Mouse (Mus musculus) cerebellum, adult 11 months (tissue): ENCODE measurements around the gene Chaf1a.
"Not testable (repeated sequence)": the region's sequence is repeated elsewhere in the genome, so short reads cannot be mapped to it uniquely, and the experiment has no call there.

Experiments
- DNase-seq: peaks from one replicate; pipeline ENCODE4 v3.0.0; 2022

Gene Chaf1a

DNA sequence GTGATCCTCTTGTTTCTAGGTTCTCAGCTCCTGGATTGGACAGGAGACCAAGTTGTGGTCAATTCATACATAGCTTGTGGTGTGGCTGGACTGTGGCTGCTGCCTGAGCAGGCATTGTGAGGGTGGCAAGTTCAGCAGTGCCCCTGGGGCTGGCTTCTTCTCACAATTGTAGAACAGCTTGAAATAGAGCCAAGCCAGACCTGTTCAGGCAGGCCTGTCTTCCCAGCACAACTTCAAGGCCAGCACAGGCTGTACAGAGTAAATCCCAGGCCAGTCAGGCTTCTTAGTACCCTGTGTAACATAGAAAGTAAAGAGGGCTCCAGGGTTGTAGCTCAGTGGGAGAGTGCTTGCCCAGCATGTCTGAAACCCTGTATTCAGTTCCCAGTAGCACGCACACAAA lies 52.6 kb downstream of the Chaf1a start:
- DNase-seq, result no peak

DNA sequence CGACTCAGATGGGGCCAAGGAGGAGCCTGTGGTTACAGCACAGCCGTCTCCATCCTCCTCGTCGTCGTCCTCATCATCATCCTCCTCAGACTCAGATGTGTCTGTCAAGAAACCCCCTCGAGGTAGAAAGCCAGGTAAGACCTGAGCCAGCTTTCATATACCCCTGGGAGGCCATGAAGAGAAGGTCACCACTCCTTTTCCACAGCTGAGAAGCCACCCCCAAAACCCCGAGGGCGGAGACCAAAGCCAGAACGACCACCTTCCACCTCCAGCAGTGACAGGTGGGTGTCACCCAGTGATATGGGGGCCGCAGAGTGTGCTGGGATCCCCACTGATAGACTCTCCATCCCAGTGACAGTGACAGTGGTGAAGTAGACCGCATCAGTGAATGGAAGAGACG lies 56.6 kb downstream of the Chaf1a start:
- DNase-seq, result no peak

DNA sequence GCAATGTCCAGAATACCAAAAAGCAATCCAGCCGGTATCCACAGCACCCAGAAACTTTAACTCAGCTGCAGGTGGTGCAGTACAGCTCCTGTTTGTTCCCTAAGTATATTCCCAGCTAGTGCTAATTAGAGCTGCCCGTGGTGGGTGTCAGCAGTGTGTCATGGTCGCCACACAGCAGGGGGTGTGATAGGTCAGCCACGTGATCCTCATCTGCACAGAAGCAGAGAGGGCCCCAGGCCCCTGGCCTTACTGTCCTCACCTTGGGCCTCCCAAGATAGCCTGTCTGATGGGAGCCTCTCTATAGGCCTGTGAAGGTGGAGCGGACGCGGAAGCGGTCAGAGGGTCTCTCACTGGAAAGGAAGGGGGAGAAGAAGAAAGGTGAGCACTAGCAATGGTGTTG lies 57.9 kb downstream of the Chaf1a start:
- DNase-seq, result no peak

- no peak for DNase-seq
These were observed 58.7 kb downstream of the Chaf1a start for GRCm38 (mm10) chr17:56098711-56099572.

DNA sequence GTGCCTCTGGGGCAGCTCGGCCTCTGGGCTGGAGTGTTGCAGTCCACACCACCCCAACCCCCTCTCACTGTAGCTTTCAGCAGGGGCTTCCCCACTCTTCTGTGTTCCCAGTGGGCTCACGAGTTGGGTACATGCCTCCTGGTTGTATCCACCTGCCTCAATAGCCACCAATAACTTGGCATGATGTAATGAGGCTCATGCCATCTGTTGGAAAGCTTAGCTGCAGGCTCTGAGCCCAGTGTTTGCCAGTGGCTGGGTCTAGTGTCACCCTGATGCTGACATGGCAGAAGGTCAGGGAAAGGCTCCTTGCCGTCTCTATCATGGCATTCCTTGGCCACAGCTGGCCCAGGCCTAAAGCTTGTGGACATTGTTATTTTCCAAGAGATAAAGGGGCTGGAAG lies 60.6 kb downstream of the Chaf1a start:
- DNase-seq, result no peak

DNA sequence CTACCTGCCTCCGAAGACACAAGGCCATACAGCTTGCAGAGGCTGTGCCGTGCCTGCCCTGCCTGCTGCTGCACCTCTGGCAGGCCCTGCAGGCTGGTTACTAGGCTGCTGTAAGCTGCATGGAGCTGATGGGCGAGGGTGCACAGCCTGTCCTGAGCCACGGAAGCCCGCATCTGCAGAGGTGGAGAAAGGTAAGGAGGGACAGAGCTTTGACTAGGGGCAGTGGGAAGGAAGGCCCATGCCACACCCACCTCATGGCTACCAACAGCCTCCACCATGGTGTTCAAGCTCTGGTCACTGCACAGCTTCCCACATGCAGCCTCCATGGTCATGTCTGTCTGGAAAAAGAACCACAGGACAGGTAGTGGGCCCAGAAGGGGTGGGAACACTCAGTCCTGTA lies 61.9 kb downstream of the Chaf1a start:
- no peak for DNase-seq

DNA sequence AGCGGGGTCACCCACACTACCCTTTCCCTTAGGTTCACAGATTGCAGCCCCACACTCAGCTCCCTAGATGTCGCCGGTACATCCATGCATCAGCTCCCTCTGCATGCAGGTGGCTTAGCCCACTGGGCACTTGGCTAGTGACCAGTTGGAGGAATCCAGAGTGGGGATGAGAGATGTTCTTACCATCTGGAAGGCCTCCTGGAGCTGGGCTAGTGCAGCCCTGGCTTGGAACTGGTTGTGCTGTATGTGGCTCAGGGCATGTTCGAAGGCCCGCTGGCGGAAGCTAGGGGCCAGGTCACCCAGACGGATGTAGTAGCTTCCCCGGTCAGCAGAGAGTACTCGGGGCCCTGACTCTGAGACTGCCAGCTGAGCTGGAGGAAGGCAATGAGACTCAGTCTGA lies 62.7 kb downstream of the Chaf1a start:
- no peak for DNase-seq

- DNase-seq, result no peak
These were observed 63.4 kb downstream of the Chaf1a start for GRCm38 (mm10) chr17:56103465-56104285.

GRCm38 (mm10) chr17:56104821-56105220 lies 64.6 kb downstream of the Chaf1a start:
- not testable (repeated sequence) for DNase-seq

GRCm38 (mm10) chr17:56106436-56106835 lies 66.2 kb downstream of the Chaf1a start:
- not testable (repeated sequence) for DNase-seq

GRCm38 (mm10) chr17:56106981-56107380 lies 66.7 kb downstream of the Chaf1a start:
- DNase-seq, result no peak

GRCm38 (mm10) chr17:56107736-56108135 lies 67.5 kb downstream of the Chaf1a start:
- no peak for DNase-seq

GRCm38 (mm10) chr17:56108334-56109044 lies 68.2 kb downstream of the Chaf1a start:
- no peak for DNase-seq

- DNase-seq, result no peak
These were observed 69.2 kb downstream of the Chaf1a start, which contains the start of gene Plin4 for GRCm38 (mm10) chr17:56109219-56110051. Gene Plin4, minus strand, starts transcription at chr17:56109803.

DNA sequence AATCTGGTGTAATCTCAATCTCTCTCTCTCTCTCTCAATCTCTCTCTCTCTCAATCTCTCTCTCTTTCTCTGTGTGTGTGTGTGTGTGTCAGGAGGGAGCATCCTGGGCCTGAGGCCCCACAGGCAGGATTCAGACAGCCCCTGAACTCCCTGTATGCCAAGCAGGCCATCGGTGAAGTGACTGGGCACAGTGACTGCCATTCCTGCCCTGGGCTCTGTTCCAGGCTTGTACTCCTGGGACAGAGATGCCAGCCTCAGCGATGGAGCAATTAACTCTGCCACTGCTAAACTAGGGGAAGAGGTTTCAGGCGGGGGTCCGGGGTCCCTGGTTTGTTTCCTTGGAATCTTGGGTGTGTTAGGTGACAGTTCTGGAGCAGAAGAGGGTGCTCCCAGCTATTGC lies 70.3 kb downstream of the Chaf1a start:
- DNase-seq, result no peak

- no peak for DNase-seq
These were observed 70.8 kb downstream of the Chaf1a start for GRCm38 (mm10) chr17:56111021-56111420.

DNA sequence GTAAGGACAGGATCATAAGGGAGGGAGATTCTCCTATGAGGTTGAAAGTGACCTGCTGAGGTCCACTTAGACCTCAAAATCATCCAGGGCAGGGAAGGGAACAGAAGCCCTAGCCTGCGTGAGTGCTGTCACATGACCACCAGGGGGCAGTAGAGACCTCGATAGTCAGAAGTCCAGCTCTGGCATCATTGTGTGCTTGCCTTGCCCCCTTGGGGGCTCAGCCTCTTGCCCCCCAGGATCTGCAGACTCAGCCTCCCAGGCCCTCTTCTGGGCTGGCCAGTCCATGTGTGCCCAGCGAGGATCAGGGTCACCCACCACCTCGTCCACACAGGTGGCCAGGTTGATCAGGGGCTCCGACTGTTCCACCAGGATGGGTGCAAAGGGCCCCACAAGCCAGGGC lies 71.6 kb downstream of the Chaf1a start:
- peak; percentile 66 for DNase-seq

GRCm38 (mm10) chr17:56112743-56113142 lies 72.5 kb downstream of the Chaf1a start:
- DNase-seq, result no peak

GRCm38 (mm10) chr17:56116193-56116592 lies 76.0 kb downstream of the Chaf1a start:
- DNase-seq, result no peak

GRCm38 (mm10) chr17:56117251-56117710 lies 77.0 kb downstream of the Chaf1a start, which contains the start of gene Plin5:
Gene Plin5, minus strand, starts transcription at chr17:56117596.
- peak; percentile 29 for DNase-seq

- no peak for DNase-seq
These were observed 79.2 kb downstream of the Chaf1a start for GRCm38 (mm10) chr17:56119431-56119830.
